Mouse (Mus musculus): Measurements from ENCODE around the gene Epha3.

DNA sequence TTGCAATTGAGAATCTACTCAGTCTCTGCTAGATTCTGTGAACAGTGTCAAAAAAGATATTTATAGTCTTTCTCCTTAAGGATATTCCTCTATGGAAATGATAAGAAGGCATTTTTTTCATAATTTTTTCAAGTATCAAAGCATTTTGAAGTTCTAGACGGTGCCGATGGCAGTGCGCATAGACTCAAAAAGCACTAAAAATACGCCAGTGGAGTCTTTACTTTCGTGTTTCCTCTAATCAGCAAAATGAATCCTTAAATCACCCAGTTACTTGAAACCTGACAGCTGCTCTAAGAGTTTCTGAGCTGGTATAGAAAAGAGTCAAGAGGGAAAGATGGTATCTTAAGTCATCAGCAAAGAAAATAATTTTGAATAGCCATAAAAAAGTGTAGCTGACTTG, 96.4 kb downstream of the Epha3 start:
- no peak for TF ChIP-seq CTCF (IDR thresholded peaks at IDR 0.05; ENCODE audit: extremely low read depth, insufficient read depth, low read length)
- no peak for TF ChIP-seq POLR2A (IDR thresholded peaks at IDR 0.05; ENCODE audit: extremely low read depth, insufficient read depth, low read length)

All from cortical plate, adult 2 months (tissue).